Mouse (Mus musculus): Measurements from ENCODE around the gene Zfp683.

- TF ChIP-seq POLR2A (IDR thresholded peaks at IDR 0.05; ENCODE audit: low read depth, low read length) = no peak
- 0 out of 2 replicates have a peak, but pooled peaks have one; percentile 16 for TF ChIP-seq CTCF (IDR thresholded peaks at IDR 0.05; ENCODE audit: extremely low read depth, insufficient read depth, insufficient read length, insufficient replicate concordance)
Measured at GRCm38 (mm10) chr4:134020621-134021020, 33.0 kb upstream of the Zfp683 start.

Data from spleen, adult 2 months (tissue).